Mouse (Mus musculus): ENCODE measurements around the gene Flii.

The Flii gene
- long read RNA-seq, experiment 1, full-length matches to known transcripts: 10 of 32 reads
- long read RNA-seq, experiment 1, partial matches to known transcripts: 17 of 32 reads
- long read RNA-seq, experiment 1, other reads (novel, unspliced or antisense): 5 of 32 reads
- long read RNA-seq, experiment 2, full-length matches to known transcripts: 5 of 43 reads
- long read RNA-seq, experiment 2, partial matches to known transcripts: 34 of 43 reads
- long read RNA-seq, experiment 2, other reads (novel, unspliced or antisense): 4 of 43 reads

- intact Hi-C loops (cut with DNase I): no loop called here
Observed at GRCm38 (mm10) chr11:60726601-60727391, at the start of gene Flii. TSS of gene Flii (minus strand) at chr11:60727263.

- intact Hi-C loops (cut with DNase I): loop anchor here (5.0 kb wide), 1 partner anchor 44 kb away; no protein-coding TSS in a partner anchor
Observed at GRCm38 (mm10) chr11:60776107-60776828, 49.2 kb upstream of the Flii start.

DNA sequence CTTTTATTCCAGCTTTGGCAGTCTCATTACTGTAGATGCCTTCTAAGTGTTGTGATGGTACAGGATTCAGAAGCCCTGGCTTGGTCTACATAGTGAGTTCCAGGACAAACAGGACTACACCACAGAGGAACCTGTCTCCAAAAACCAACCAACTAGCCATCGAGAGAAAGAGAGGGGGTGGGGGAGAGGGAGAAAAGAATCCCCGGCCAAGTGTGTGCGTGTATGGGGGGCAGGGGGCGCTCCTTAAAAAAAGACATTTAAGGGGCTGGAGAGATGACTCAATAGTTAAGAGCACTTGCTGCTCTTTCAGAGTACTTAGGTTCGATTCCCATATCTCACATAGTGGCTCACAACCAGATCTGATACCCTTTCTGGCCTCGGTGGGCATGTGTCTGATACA is 48.5 kb upstream of the Flii start:
- intact Hi-C loops (cut with DNase I): loop anchor here (5.0 kb wide), 1 partner anchor 43 kb away; no protein-coding TSS in a partner anchor

DNA sequence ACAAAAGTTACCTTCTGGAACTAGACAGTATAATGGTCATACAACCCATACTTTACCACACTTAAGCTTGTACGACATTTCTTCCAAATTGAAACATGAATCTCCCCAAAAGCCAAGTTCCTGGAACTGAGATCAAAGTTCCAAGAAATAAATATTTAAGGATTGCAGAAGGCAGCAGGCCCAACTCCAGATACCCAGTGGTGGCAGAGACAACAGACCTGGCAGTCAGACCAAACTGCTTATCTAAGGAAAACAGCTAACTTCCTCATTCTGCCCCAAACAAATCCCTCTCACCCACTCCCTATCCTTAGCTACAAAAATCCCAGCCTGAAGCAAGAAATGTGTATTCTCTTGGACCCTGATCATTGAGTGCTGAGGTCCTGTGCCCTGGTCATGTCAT is 47.8 kb upstream of the Flii start:
- intact Hi-C loops (cut with DNase I): loop anchor here (5.0 kb wide), 2 partner anchors 43 to 78 kb away; partner anchors contain the start of gene Llgl1

DNA sequence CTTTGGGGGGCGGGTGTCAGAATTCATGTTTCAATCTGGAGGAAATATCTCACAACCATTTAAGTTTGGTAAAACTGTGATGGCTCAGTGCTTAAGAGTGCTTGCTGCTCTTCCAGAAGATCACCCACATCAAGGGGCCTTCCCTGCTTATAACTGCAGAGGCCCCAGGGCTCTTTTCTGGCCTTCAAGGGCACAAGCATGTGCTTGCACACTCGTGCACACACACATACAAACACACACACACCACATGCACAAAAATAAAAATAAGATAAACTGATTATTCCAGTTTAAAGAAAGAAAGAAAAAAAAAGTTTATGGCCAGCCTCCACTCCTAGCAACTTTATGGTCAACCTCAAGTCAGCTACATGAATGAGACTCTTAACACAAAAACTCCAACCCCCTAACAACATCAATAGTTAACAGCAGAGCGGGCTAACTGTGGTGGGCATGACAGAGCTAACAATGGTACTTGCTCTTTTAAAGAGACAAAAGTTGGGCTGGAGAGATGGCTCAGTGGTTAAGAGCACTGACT is 47.2 kb upstream of the Flii start:
- intact Hi-C loops (cut with DNase I): loop anchor here (5.0 kb wide), 1 partner anchor 77 kb away; the partner anchor contains the start of gene Llgl1

- intact Hi-C loops (cut with DNase I): loop anchor here (5.0 kb wide), 1 partner anchor 75 kb away; the partner anchor contains the start of gene Llgl1
Observed at GRCm38 (mm10) chr11:60772161-60772560, 45.1 kb upstream of the Flii start.

DNA sequence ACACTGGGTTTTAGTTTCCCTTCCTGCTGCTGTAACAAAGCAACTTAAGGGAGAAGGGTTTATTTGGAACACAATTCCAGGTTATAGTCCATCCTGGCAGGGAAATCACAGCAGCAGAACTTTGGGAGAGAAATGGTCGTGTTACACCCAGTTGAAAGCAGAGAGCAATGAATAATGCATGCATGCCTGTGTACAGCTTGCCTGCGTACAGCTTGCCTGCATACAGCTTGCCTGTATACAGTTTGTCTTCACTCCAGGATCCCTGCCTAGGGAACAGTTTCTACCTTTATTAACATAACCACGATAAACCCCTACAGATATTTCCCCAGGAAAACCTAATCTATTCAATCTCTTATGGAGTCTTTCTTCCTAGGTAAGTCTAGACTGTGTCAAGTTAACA is 43.7 kb upstream of the Flii start:
- intact Hi-C loops (cut with DNase I): loop anchor here (5.0 kb wide), 1 partner anchor 73 kb away; the partner anchor contains the start of gene Llgl1

DNA sequence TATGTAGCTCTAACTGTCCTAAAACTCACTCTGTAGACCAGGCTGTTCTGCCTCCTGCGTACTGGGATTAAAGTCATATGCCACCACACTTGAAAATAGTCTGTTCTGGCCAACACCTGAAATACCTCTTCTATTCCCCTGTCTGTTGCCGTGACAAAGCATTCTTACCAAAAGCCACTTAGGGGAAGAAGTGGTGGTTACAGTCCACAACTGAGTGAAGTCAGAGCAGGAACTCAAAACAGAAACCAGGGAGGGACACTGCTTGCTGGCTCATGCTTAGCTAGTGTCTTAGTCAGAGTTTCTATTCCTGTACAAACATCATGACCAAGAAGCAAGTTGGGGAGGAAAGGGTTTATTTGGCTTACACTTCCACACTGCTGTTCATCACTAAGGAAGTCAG is 42.3 kb upstream of the Flii start:
- intact Hi-C loops (cut with DNase I): no loop called here

- intact Hi-C loops (cut with DNase I): no loop called here
Observed at GRCm38 (mm10) chr11:60766969-60767368, 39.9 kb upstream of the Flii start.

DNA sequence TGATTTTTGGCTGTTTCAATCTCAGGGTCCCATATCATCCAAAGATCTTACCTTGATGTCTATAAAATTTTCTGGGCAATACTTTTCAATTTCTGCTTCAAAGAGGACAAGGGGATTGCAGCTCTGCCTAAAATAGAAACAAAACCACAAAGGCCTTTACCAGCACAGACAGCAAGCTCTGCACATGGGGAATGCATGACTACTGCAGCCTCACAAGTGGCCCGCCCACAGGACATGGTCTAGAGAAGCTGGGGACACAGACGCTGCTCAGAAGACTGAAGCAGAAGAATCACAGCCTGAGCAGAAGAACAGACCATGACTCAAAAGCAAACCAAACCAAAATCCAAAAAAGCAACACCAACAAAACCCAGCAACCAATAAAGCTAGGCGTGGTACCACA is 34.6 kb upstream of the Flii start:
- intact Hi-C loops (cut with DNase I): no loop called here

DNA sequence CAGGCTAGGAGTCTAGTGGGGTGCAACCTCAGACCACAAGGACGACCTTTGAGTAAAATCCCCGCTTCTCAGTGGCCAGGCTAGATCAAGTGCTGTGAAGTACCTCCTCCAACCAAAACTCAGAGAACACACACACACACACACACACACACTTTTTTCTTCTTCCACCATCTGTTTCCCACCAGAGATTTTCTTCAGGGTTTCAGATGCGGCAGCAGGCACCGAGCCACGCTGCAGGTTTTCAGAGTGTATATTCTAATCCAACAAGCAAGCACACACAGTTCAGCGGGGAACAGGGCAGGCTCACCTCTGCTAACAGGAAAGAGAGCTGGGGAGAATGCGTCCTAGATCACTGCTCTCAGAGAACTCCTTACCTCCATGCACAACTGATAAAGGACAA is 28.5 kb upstream of the Flii start:
- intact Hi-C loops (cut with DNase I): no loop called here

GRCm38 (mm10) chr11:60740321-60740720 is 13.3 kb upstream of the Flii start:
- intact Hi-C loops (cut with DNase I): no loop called here

- intact Hi-C loops (cut with DNase I): no loop called here
Observed at GRCm38 (mm10) chr11:60737450-60737849, 10.4 kb upstream of the Flii start.

DNA sequence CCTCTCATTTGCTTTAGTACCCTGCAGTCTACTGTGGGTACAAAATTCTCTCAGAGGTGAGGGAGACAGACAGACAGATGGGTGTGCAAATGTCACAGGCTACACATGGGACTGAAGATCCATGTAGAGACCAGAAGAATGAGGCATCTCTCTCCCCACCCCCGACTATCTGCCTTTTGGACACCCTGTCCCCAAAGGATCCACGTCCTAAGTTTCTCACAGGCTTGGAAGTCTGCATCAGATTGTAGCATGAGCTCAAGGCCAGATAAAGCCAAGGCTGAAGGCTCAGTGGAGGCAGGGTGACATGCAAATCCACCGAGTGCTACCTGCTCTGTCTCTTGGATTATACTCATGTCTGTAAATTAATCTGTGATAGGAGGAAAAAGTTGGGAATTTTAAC is 9.4 kb upstream of the Flii start:
- intact Hi-C loops (cut with DNase I): no loop called here

- intact Hi-C loops (cut with DNase I): no loop called here
Observed at GRCm38 (mm10) chr11:60735191-60735590, 8.1 kb upstream of the Flii start.

DNA sequence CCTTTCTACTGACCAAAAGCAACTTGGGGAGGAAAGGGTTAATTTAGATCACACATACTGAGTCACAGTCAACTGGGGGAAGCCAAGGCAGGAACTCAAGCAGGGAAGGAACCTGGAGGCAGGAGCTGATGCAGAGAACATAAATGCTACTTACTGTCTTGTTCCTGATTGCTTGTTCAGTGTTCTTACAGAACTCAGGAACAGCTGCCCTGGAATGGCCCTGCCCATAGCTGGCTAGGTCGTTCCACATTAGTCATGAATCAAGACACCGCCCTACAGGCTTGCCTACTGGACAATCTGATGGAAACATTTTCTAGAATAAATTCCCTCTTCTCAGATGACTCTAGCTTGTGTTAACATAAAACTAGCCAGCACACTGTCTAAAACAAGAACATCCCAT is 7.1 kb upstream of the Flii start:
- intact Hi-C loops (cut with DNase I): loop anchor here (5.0 kb wide), 1 partner anchor 43 kb away; the partner anchor contains the start of genes Smcr8 and Top3a

DNA sequence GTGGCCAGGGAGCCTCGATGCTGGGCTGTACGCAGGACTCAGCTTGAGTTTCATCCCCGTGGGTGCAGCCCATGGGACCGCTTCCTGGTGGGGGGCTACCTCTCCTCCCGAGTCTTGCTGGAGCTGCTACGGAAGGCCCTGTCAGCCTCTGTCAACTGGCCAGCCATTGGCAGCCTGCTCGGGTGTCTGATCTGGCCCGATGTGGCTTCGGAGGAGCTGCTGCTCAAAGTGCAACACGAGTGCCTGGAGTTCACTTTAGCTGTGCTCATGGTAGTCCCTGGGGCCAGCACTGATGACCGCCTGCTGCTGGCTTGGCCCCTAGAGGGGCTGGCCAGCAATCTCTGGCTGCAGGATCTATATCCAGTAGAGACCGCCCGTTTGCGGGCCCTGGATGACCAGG is 4.2 kb upstream of the Flii start:
- intact Hi-C loops (cut with DNase I): loop anchor here (5.0 kb wide), 1 partner anchor 46 kb away; the partner anchor contains the start of genes Smcr8 and Top3a

- intact Hi-C loops (cut with DNase I): loop anchor here (5.0 kb wide), 1 partner anchor 47 kb away; the partner anchor contains the start of genes Smcr8 and Top3a
Observed at GRCm38 (mm10) chr11:60730169-60730568, 3.1 kb upstream of the Flii start.

DNA sequence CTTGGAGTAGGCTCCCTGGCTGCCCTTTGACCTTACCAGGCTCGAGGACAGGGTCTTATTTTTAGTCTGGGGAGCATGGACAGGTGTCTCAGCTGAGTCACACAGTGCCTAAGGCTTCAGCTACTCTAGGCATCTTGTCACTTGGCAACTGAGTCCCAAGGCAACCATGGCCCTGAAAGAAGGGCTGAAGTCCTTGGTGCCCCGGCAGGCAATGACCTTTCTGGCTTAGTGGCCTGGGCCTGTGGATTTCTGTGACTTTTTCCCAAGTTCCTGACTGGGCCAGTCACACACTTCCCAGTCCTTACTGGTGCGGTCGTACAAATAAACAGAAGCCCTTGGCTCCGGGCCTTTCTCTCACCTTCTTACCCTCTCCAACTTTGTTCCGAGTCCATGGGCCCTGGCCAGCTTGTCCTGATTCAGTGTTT is 2.2 kb upstream of the Flii start:
- intact Hi-C loops (cut with DNase I): no loop called here

DNA sequence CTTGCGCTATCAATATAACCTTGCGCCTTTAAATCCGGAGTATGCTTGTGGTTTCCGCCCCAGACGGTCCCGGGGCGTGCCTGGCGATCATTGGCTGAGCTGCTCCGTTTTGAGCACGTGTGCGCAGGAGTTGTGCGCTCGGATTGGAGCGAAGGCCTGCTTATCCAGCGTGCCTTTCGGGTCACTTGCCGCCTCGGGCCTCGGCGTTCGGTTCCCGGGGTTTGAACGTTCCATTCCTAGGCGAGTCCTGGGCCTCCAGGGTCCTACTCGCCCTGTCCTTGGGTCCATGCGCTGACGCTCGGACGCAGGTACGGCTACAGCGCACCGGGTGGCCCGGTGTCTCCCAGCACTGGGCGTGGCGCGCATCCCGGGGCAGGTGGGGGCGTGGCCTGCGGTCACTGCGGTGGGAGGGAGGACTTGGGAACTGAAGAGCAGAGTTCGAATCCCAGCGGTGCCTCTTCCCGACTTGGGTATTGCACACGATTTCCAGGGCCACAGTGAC is 1.2 kb upstream of the Flii start, which contains the start of gene Mief2:
TSS of gene Mief2 (plus strand) at position 139 of the 502 bp plus-strand sequence.
- intact Hi-C loops (cut with DNase I): no loop called here

Measured in adrenal gland (tissue).